Mouse (Mus musculus) midbrain, embryonic 16.5 days (tissue): Measurements from ENCODE around the gene Dapk2. TPM values are rescaled to one million over a fixed set of nuclear protein-coding genes. Genes with fewer than 3 reads are reported as not detected.

Experiments
- ATAC-seq: fragments of 200-750 bp; cut with Nextera tagmentation; 2 replicates; pipeline ENCODE4 v1.8.0; 2017; ENCODE audit warnings: moderate TSS enrichment
- H3K27ac ChIP-seq: fragments of 300-500 bp; sonication (generic); 2 replicates; pipeline ENCODE4 v1.5.1; 2014; ENCODE audit warnings: mild to moderate bottlenecking, low read length, mixed read lengths
- H3K27me3 ChIP-seq: fragments of 300-500 bp; sonication (generic); 2 replicates; pipeline ENCODE4 v1.6.1; 2014; ENCODE audit warnings: low read depth, low read length, mixed read lengths; ENCODE audit not compliant: control insufficient read depth, insufficient read depth
- H3K36me3 ChIP-seq: fragments of 300-500 bp; sonication (generic); 2 replicates; pipeline ENCODE4 v1.6.1; 2014; ENCODE audit warnings: mild to moderate bottlenecking, low read length, moderate library complexity, mixed read lengths; ENCODE audit not compliant: control insufficient read depth, insufficient read depth
- H3K4me1 ChIP-seq: fragments of 300-500 bp; sonication (generic); 2 replicates; pipeline ENCODE4 v1.6.1; 2014; ENCODE audit warnings: mild to moderate bottlenecking, low read length, mixed read lengths; ENCODE audit not compliant: control insufficient read depth, insufficient read depth
- H3K4me2 ChIP-seq: fragments of 300-500 bp; sonication (generic); 2 replicates; pipeline ENCODE4 v1.6.1; 2014; ENCODE audit warnings: mild to moderate bottlenecking, low read length, mixed read lengths
- H3K4me3 ChIP-seq: fragments of 300-500 bp; sonication (generic); 2 replicates; pipeline ENCODE4 v1.5.1; 2014; ENCODE audit warnings: low read depth, mild to moderate bottlenecking, low read length, moderate library complexity, mixed read lengths
- H3K9ac ChIP-seq: fragments of 300-500 bp; sonication (generic); 2 replicates; pipeline ENCODE4 v1.6.1; 2014; ENCODE audit warnings: low read depth, low read length, mixed read lengths
- H3K9me3 ChIP-seq: fragments of 300-500 bp; sonication (generic); replicated peaks from 2 replicates; pipeline ENCODE4 v1.6.1; 2014; ENCODE audit warnings: mild to moderate bottlenecking, low read length, mixed read lengths; ENCODE audit not compliant: control insufficient read depth, poor library complexity, severe bottlenecking
- WGBS: fragments of 180-500 bp; shearing (Covaris S2); extraction: QIAGEN DNeasy Blood & Tissue Kit; methylation state at CpG from one replicate; pipeline ENCODE4 v1.1.7; 2014; 5-methylcytosine and 5-hydroxymethylcytosine counted together
- polyA plus RNA-seq: library from polyadenylated mRNA; unstranded; fragments of >200 nt; fragmentation: Nextera tagmentation; extraction: Ambion mirVana; gene quantifications from 2 replicates; pipeline ENCODE4 v1.2.1, GENCODE M21; 2015

The Dapk2 gene
- polyA plus RNA-seq, 1 experiment from 2014 or later: 0.90 TPM

GRCm38 (mm10) chr9:66189026-66189425, 31.0 kb downstream of the Dapk2 start:
- ATAC-seq: no peak
- H3K4me3 ChIP-seq: no peak overlapping the region
- WGBS: 50% methylated on average over 1 of the region's 1 CpGs

GRCm38 (mm10) chr9:66194003-66194402, 36.0 kb downstream of the Dapk2 start:
- H3K36me3 ChIP-seq: no peaks in the 10 kb centered on the region
- no peaks in the 10 kb centered on the region for H3K9me3 ChIP-seq
- no peak overlapping the region for H3K27ac ChIP-seq
- H3K9ac ChIP-seq: no peak overlapping the region
- H3K27me3 ChIP-seq: no peaks in the 10 kb centered on the region
- H3K4me1 ChIP-seq: no peaks in the 10 kb centered on the region
- no peak overlapping the region for H3K4me3 ChIP-seq
- H3K4me2 ChIP-seq: no peak overlapping the region
- no peak for ATAC-seq
- WGBS: 80% methylated on average over 3 of the region's 3 CpGs

More at GRCm38 (mm10) chr9:66189026-66189425, 31.0 kb downstream of the Dapk2 start:
- Histone ChIP-seq H3K4me1 (no peaks in the 10 kb centered on the region), H3K27me3 (no peaks in the 10 kb centered on the region), H3K9ac (no peak overlapping the region), H3K9me3 (no peaks in the 10 kb centered on the region), H3K4me2 (no peak overlapping the region), H3K36me3 (no peaks in the 10 kb centered on the region), H3K27ac (no peak overlapping the region)

- H3K27ac ChIP-seq: no peak overlapping the region
- H3K4me2 ChIP-seq: no peak overlapping the region
- H3K9ac ChIP-seq: no peak overlapping the region
- H3K27me3 ChIP-seq: no peaks in the 10 kb centered on the region
- WGBS: 80% methylated on average over 3 of the region's 3 CpGs
- H3K4me3 ChIP-seq: no peak overlapping the region
- H3K36me3 ChIP-seq: no peaks in the 10 kb centered on the region
- H3K9me3 ChIP-seq: no peaks in the 10 kb centered on the region
- no peaks in the 10 kb centered on the region for H3K4me1 ChIP-seq
- ATAC-seq: no peak
Observed at GRCm38 (mm10) chr9:66196561-66196960, 38.5 kb downstream of the Dapk2 start.

GRCm38 (mm10) chr9:66198533-66198932, 40.5 kb downstream of the Dapk2 start:
- Histone ChIP-seq H3K4me1 (no peaks in the 10 kb centered on the region), H3K36me3 (no peaks in the 10 kb centered on the region), H3K9ac (no peak overlapping the region), H3K4me3 (no peak overlapping the region), H3K4me2 (no peak overlapping the region), H3K27ac (no peak overlapping the region), H3K9me3 (no peaks in the 10 kb centered on the region), H3K27me3 (no peaks in the 10 kb centered on the region)
- 89% methylated on average over 1 of the region's 1 CpGs for WGBS
- no peak for ATAC-seq

- H3K27me3 ChIP-seq: no peaks in the 10 kb centered on the region
- H3K4me1 ChIP-seq: no peaks in the 10 kb centered on the region
- no peak overlapping the region for H3K4me2 ChIP-seq
- H3K4me3 ChIP-seq: no peak overlapping the region
- no peaks in the 10 kb centered on the region for H3K9me3 ChIP-seq
- ATAC-seq: no peak
- no peak overlapping the region for H3K9ac ChIP-seq
- no peak overlapping the region for H3K27ac ChIP-seq
- H3K36me3 ChIP-seq: no peaks in the 10 kb centered on the region
- 80% methylated on average over 14 of the region's 14 CpGs for WGBS
Observed at GRCm38 (mm10) chr9:66199657-66200410, 41.8 kb downstream of the Dapk2 start.

- 86% methylated on average over 5 of the region's 5 CpGs for WGBS
- H3K9ac ChIP-seq: no peak overlapping the region
- no peak for ATAC-seq
Observed at GRCm38 (mm10) chr9:66200411-66200789, 42.4 kb downstream of the Dapk2 start.

GRCm38 (mm10) chr9:66201665-66202064, 43.6 kb downstream of the Dapk2 start:
- WGBS: 81% methylated on average over 6 of the region's 6 CpGs
- ATAC-seq: no peak

More at GRCm38 (mm10) chr9:66200411-66200789, 42.4 kb downstream of the Dapk2 start:
- Histone ChIP-seq H3K4me3 (no peak overlapping the region), H3K27ac (no peak overlapping the region), H3K36me3 (no peaks in the 10 kb centered on the region), H3K27me3 (no peaks in the 10 kb centered on the region), H3K4me2 (no peak overlapping the region), H3K4me1 (no peaks in the 10 kb centered on the region), H3K9me3 (no peaks in the 10 kb centered on the region)

GRCm38 (mm10) chr9:66202463-66202862, 44.4 kb downstream of the Dapk2 start:
- no peak overlapping the region for H3K4me3 ChIP-seq
- no peak overlapping the region for H3K27ac ChIP-seq
- no peak overlapping the region for H3K9ac ChIP-seq
- no peaks in the 10 kb centered on the region for H3K9me3 ChIP-seq
- no peaks in the 10 kb centered on the region for H3K4me1 ChIP-seq
- 85% methylated on average over 7 of the region's 7 CpGs for WGBS
- ATAC-seq: no peak
- H3K36me3 ChIP-seq: no peaks in the 10 kb centered on the region
- no peak overlapping the region for H3K4me2 ChIP-seq
- H3K27me3 ChIP-seq: no peaks in the 10 kb centered on the region

More at GRCm38 (mm10) chr9:66201665-66202064, 43.6 kb downstream of the Dapk2 start:
- H3K4me3 ChIP-seq: no peak overlapping the region
- no peaks in the 10 kb centered on the region for H3K4me1 ChIP-seq
- H3K4me2 ChIP-seq: no peak overlapping the region
- H3K36me3 ChIP-seq: no peaks in the 10 kb centered on the region
- H3K27ac ChIP-seq: no peak overlapping the region
- H3K9me3 ChIP-seq: no peaks in the 10 kb centered on the region
- no peak overlapping the region for H3K9ac ChIP-seq
- H3K27me3 ChIP-seq: no peaks in the 10 kb centered on the region

GRCm38 (mm10) chr9:66205702-66206101, 47.7 kb downstream of the Dapk2 start:
- no peak for ATAC-seq
- Histone ChIP-seq H3K4me3 (no peak overlapping the region), H3K36me3 (no peaks in the 10 kb centered on the region), H3K9me3 (no peaks in the 10 kb centered on the region), H3K27ac (no peak overlapping the region), H3K27me3 (no peaks in the 10 kb centered on the region), H3K9ac (no peak overlapping the region), H3K4me2 (no peak overlapping the region), H3K4me1 (no peaks in the 10 kb centered on the region)
- 93% methylated on average over 9 of the region's 9 CpGs for WGBS
